ENCODE assay signal across 7 mouse cellular contexts in the genomic region with DNA sequence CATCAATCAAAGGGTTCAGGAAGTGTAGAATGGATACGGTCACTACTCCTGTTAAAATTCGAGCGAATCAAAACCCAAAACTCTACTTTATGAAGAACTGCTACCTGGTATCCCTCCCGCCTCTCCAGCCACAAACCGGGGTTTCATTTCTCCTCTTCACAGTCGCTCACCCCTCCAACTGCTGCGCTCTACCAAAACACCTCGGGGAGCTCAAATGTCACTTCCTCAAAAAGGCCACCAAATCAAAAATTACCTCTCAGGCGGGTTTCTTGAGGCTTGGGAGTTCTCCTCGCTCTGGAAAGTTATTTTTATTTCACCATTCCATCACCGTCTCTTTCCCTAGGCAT. TPM values are rescaled to one million over a fixed set of nuclear protein-coding genes. Genes with fewer than 3 reads are reported as not detected.
DNase-seq lines count a peak whose midpoint lies in the region; ATAC-seq and TF ChIP-seq lines count a peak whose summit lies in the region.

No protein-coding gene starts in this region.

- peak overlapping the region; percentile 58 for H3K4me3 ChIP-seq in forebrain, embryonic 15.5 days
- peak overlapping the region; percentile 76 to 85 for H3K4me3 ChIP-seq in liver, embryonic 14.5 days (ENCODE audit: insufficient read depth in 1 of 2, low read depth in 2 of 2, low read length in 2 of 2)
- H3K4me3 ChIP-seq in small intestine, adult 2 months (ENCODE audit: low read depth, low read length): peak overlapping the region; percentile 95

- peak; percentile 89 for DNase-seq in A20 (ENCODE audit: low read depth, low spot score)
- peak; percentile 50 for DNase-seq in CD4-positive, CD25-positive, alpha-beta regulatory T cell, adult 2 months (ENCODE audit: low read depth, low spot score)
- DNase-seq in liver, embryonic 14.5 days (ENCODE audit: low read depth in 3 of 3, low spot score in 3 of 3): peak in 1 of 3 experiments; percentile 17
- no peak for DNase-seq in yolk sac, embryonic 10.5 days (ENCODE audit: low spot score)
- DNase-seq in adrenal gland, postnatal 10 days: no peak

- H3K9me3 ChIP-seq in forebrain, embryonic 15.5 days: no peaks in the 10 kb centered on the region
- H3K9me3 ChIP-seq in liver, embryonic 14.5 days (ENCODE audit: control insufficient read depth, low read length): no peaks in the 10 kb centered on the region

- TF ChIP-seq CTCF in liver, embryonic 14.5 days (IDR thresholded peaks at IDR 0.05; ENCODE audit: low read depth): no peak
- no peak for TF ChIP-seq CTCF in small intestine, adult 2 months (IDR thresholded peaks at IDR 0.05; ENCODE audit: extremely low read depth, insufficient read length, insufficient replicate concordance, low read depth, low read length)

- TF ChIP-seq POLR2A in small intestine, adult 2 months (IDR thresholded peaks at IDR 0.05; ENCODE audit: low read depth, low read length): no peak

- ATAC-seq in forebrain, embryonic 15.5 days (replicated peaks): no peak
- ATAC-seq in liver, embryonic 14.5 days (ENCODE audit: insufficient read depth): no peak

- peak overlapping the region; percentile 98 for H3K4me2 ChIP-seq in forebrain, embryonic 15.5 days (replicated peaks)
- H3K4me2 ChIP-seq in liver, embryonic 14.5 days (ENCODE audit: low read depth): peak overlapping the region; percentile 88

- no peak for TF ChIP-seq EP300 in liver, embryonic 14.5 days (IDR thresholded peaks at IDR 0.05; ENCODE audit: low read depth)

- H3K27ac ChIP-seq in forebrain, embryonic 15.5 days (replicated peaks): no peak overlapping the region
- no peak overlapping the region for H3K27ac ChIP-seq in liver, embryonic 14.5 days
- no peak overlapping the region for H3K27ac ChIP-seq in small intestine, adult 2 months (ENCODE audit: insufficient read depth, low read depth, low read length)

- peaks cover 15% of the 10 kb centered on the region for H3K4me1 ChIP-seq in forebrain, embryonic 15.5 days
- H3K4me1 ChIP-seq in liver, embryonic 14.5 days (replicated peaks; ENCODE audit: control insufficient read depth in 2 of 2, insufficient read depth in 2 of 2, low read length in 1 of 2): peaks cover 0 to 5% of the 10 kb centered on the region in 2 experiments; a peak in 2 of 4 replicates
- H3K4me1 ChIP-seq in small intestine, adult 2 months (ENCODE audit: control insufficient read depth, insufficient read depth, insufficient read length, low read length): peaks cover 5% of the 10 kb centered on the region

- no peaks in the 10 kb centered on the region for H3K36me3 ChIP-seq in forebrain, embryonic 15.5 days
- no peaks in the 10 kb centered on the region for H3K36me3 ChIP-seq in liver, embryonic 14.5 days (replicated peaks; ENCODE audit: control insufficient read depth, insufficient read depth, low read depth)
- H3K36me3 ChIP-seq in small intestine, adult 2 months (ENCODE audit: control insufficient read depth, insufficient read depth, low read length): no peaks in the 10 kb centered on the region

- 2% methylated on average over 11 of the region's 11 CpGs for WGBS in forebrain, embryonic 15.5 days
- under 1% methylated on average over 11 of the region's 11 CpGs for WGBS in liver, embryonic 14.5 days (ENCODE audit: insufficient replicate concordance)
- WGBS in small intestine, adult 2 months: under 1% methylated on average over 11 of the region's 11 CpGs

- peaks cover 24% of the 10 kb centered on the region; the same call in 1 of the 2 replicates for H3K27me3 ChIP-seq in forebrain, embryonic 15.5 days
- peaks cover 3% of the 10 kb centered on the region; the same call in 1 of the 2 replicates for H3K27me3 ChIP-seq in liver, embryonic 14.5 days (ENCODE audit: control insufficient read depth, insufficient read depth, low read length)
- no peaks in the 10 kb centered on the region for H3K27me3 ChIP-seq in small intestine, adult 2 months (ENCODE audit: control insufficient read depth, insufficient read depth, low read length)

- peak overlapping the region; percentile 42; the same call in 1 of the 2 replicates for H3K9ac ChIP-seq in forebrain, embryonic 15.5 days (replicated peaks)
- no peak overlapping the region; the same call in 1 of the 2 replicates for H3K9ac ChIP-seq in liver, embryonic 14.5 days (replicated peaks)

RNA-seq across cellular contexts. Expression of a gene that starts 0.6 kb away (rescaled TPM):
- polyA plus RNA-seq in forebrain, embryonic 15.5 days (2015; fragmentation: Nextera tagmentation; extraction: Ambion mirVana): not detected in 2 replicates
- 1.0 and 1.6 TPM in 2 replicates for polyA plus RNA-seq in liver, embryonic 14.5 days (2012; rRNA removed)
- 0.39 and 0.49 TPM in 2 replicates for polyA plus RNA-seq in liver, embryonic 14.5 days (2014; fragmentation: Nextera tagmentation; extraction: Ambion mirVana)
- polyA plus RNA-seq in small intestine, adult 2 months (2012; rRNA removed): 26.4 and 35.8 TPM in 2 replicates
- 1 to 10 TPM; 1.8 to 2.9 TPM for total RNA-seq in adrenal gland, postnatal 10 days (2021)

Comparison
In these comparisons a context has a peak if more than half of its experiments do, and no peak if none do; other contexts are left out.
1. DNase-seq: peak in A20 (single experiment) and CD4-positive, CD25-positive, alpha-beta regulatory T cell, adult 2 months (single experiment); none in yolk sac, embryonic 10.5 days (single experiment) and adrenal gland, postnatal 10 days (single experiment).
2. RNA of a gene that starts 0.6 kb away (polyA plus RNA-seq): 26.4 to 35.8 TPM in small intestine, adult 2 months; 0.39 to 1.6 TPM in liver, embryonic 14.5 days and not detected in forebrain, embryonic 15.5 days; every median in the first group is over 10 times any median in the second.
3. Peak in every context shown above with its lines, with median percentiles within 50 percentile points of each other: H3K4me3 ChIP-seq.